Mouse (Mus musculus): ENCODE measurements around the gene Slc5a5. TPM values are rescaled to one million over a fixed set of nuclear protein-coding genes. Genes with fewer than 3 reads are reported as not detected.

Gene Slc5a5
- total RNA-seq, 4 experiments from 2014 or later = 10.2 to 11.9 (median 11.5) TPM

DNA sequence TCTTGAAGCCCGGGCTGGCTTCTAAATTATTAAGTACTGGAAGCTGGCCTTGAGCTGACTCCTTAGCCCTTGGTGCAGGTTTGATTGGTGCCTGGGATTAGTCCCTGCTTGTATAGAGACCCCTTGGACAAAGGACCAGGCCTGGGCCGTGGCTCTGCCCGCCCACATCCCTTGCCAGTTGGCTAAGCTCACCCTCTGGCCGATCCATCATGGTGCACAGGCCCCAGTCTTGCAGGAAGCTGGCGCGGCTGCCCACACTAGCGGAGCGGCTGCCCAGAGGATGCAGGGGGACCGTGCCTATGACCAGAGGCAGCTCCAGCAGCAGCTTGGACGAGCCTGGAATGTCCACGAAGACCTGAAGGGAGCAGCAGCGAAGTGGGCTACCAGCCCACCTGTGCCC lies 55.9 kb downstream of the Slc5a5 start:
- DNase-seq (ENCODE audit: low spot score in 2 of 2) = no peak

- no peak for DNase-seq (ENCODE audit: low spot score in 2 of 2)
Measured at GRCm38 (mm10) chr8:70834071-70834470, 58.5 kb downstream of the Slc5a5 start.

DNA sequence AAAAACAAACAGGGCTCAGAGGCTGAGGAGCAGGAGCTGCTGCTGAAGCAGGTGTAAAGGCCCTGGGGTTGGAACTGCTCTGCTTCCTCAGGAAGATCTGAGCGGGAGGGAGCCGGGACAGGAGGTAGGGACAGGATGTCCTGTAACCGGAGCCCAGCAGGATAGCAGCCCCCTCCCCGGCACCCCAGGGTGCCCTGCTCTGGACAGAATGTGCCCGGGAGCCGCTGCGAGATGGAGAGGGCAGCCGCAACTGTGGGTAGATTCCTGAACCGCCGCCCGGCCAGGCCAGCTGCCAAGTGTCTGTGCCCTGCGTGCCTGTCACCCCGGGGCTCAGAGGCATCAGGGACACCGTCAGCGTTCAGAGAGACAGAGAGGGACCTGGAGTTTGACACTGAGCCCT lies 59.0 kb downstream of the Slc5a5 start:
- no peak for DNase-seq (ENCODE audit: low spot score in 2 of 2)

DNA sequence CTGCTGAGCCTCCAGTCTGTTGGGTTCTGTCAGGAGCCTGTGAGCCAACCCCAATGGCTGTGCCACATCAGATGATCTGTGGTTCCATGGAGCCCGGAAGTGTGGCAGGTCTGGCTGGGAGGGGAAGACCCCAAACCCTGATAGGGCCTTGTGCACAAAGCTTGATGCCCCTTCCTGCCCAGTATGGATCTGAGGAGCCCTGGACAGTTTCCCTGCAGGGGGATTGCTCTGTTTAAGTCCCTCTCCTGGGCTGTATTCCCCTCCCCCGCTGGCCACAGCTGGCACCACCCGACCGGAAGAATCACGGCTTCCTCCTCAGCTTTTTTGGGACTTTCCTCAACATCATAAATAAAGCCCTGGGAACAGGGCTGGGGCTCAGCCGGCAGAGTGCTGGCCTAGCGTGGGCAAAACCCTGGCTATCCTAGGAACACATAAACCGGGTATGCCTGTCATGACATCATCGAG lies 59.5 kb downstream of the Slc5a5 start:
- DNase-seq (ENCODE audit: low spot score in 2 of 2) = no peak

Small RNA genes lying within 50 kb of the gene (microRNA-seq; reads per million reads assigned to microRNA genes)
- 3.4 to 6.2 reads per million in 2 experiments for gene Mir1969
- gene Mir7067 = 0 to 0.88 reads per million in 2 experiments

Other genes with a start within 250 kb of the Slc5a5 start
- gene Pgpep1, start 232.4 kb downstream of the Slc5a5 start, total RNA-seq (2022) = 10 to 100 TPM; 11.2 to 17.0 (median 13.4) TPM
- 10 to 100 TPM; 61.5 to 65.0 (median 63.0) TPM for gene Lsm4, start 219.5 kb downstream of the Slc5a5 start, total RNA-seq (2022)
- 100 to 1,000 TPM; 206 to 222 (median 214) TPM for gene Jund, start 193.8 kb downstream of the Slc5a5 start, total RNA-seq (2022)
- gene Iqcn, start 189.3 kb downstream of the Slc5a5 start, total RNA-seq (2022) = under 1 TPM in 1 of 4 experiments, not detected in 3; 0.07 TPM
- gene Gm3336, start 174.2 kb downstream of the Slc5a5 start, total RNA-seq (2022) = not detected
- gene Pde4c, start 169.0 kb downstream of the Slc5a5 start, total RNA-seq (2022) = 1 to 10 TPM; 1.7 to 2.8 (median 2.2) TPM
- 100 to 1,000 TPM; 805 to 866 (median 821) TPM for gene Rab3a, start 138.1 kb downstream of the Slc5a5 start, total RNA-seq (2022)
- gene Mpv17l2, start 131.8 kb downstream of the Slc5a5 start, total RNA-seq (2022) = 10 to 100 TPM; 31.0 to 39.0 (median 32.8) TPM
- 100 to 1,000 TPM; 143 to 151 (median 149) TPM for gene Pik3r2, start 116.0 kb downstream of the Slc5a5 start, total RNA-seq (2022)
- gene Mast3, start 87.7 kb downstream of the Slc5a5 start, total RNA-seq (2022) = 100 to 1,000 TPM; 276 to 316 (median 288) TPM
- gene Il12rb1, start 84.3 kb downstream of the Slc5a5 start, total RNA-seq (2022) = 1 to 10 TPM in 2 of 4 experiments, under 1 TPM in 2; 0.84 to 1.3 (median 1.0) TPM
- 10 to 100 TPM; 10.9 to 22.7 (median 17.6) TPM for gene Arrdc2, start 53.0 kb downstream of the Slc5a5 start, total RNA-seq (2022)
- gene Kcnn1, start 29.5 kb downstream of the Slc5a5 start, total RNA-seq (2022) = 10 to 100 TPM; 15.7 to 28.6 (median 17.7) TPM
- 10 to 100 TPM; 76.5 to 94.5 (median 85.6) TPM for gene Ccdc124, start 18.8 kb downstream of the Slc5a5 start, total RNA-seq (2022)
- gene Rpl18a, start 4.7 kb upstream of the Slc5a5 start, total RNA-seq (2022) = 100 to 1,000 TPM; 653 to 769 (median 710) TPM
- 100 to 1,000 TPM in 1 of 4 experiments, 10 to 100 TPM in 3; 89.4 to 101 (median 91.1) TPM for gene Map1s, start 13.2 kb upstream of the Slc5a5 start, total RNA-seq (2022)

All from left cerebral cortex, adult 8-10 months (tissue).